Mouse (Mus musculus) heart, embryonic 15.5 days (tissue): ENCODE results near the gene Ajm1. TPM values are rescaled to one million over a fixed set of nuclear protein-coding genes. Genes with fewer than 3 reads are reported as not detected.

Experiments used
- ATAC-seq: fragments of 200-750 bp; cut with Nextera tagmentation; replicated peaks from 2 replicates; pipeline ENCODE4 v1.8.0; 2017; ENCODE audit warnings: low read depth, moderate TSS enrichment; ENCODE audit not compliant: insufficient number of reproducible peaks, insufficient read depth, low FRiP score
- H3K27ac ChIP-seq: fragments of 300-500 bp; sonication (generic); 2 replicates; pipeline ENCODE4 v1.5.1; 2015; ENCODE audit warnings: mild to moderate bottlenecking, inconsistent platforms
- H3K27me3 ChIP-seq: fragments of 300-500 bp; sonication (generic); 2 replicates; pipeline ENCODE4 v1.6.1; 2015; ENCODE audit warnings: inconsistent platforms
- H3K36me3 ChIP-seq: fragments of 300-500 bp; sonication (generic); 2 replicates; pipeline ENCODE4 v1.6.1; 2015; ENCODE audit warnings: mild to moderate bottlenecking, inconsistent platforms
- H3K4me1 ChIP-seq: fragments of 300-500 bp; sonication (generic); replicated peaks from 2 replicates; pipeline ENCODE4 v1.6.1; 2015; ENCODE audit warnings: inconsistent platforms
- H3K4me2 ChIP-seq: fragments of 300-500 bp; sonication (generic); 2 replicates; pipeline ENCODE4 v1.6.1; 2015; ENCODE audit warnings: inconsistent platforms, mild to moderate bottlenecking, moderate library complexity
- H3K4me3 ChIP-seq: fragments of 300-500 bp; sonication (generic); 2 replicates; pipeline ENCODE4 v1.5.1; 2015; ENCODE audit warnings: mild to moderate bottlenecking, inconsistent platforms
- H3K9ac ChIP-seq: fragments of 300-500 bp; sonication (generic); 2 replicates; pipeline ENCODE4 v1.6.1; 2015; ENCODE audit warnings: mild to moderate bottlenecking, inconsistent platforms
- H3K9me3 ChIP-seq: fragments of 300-500 bp; sonication (generic); replicated peaks from 2 replicates; pipeline ENCODE4 v1.6.1; 2016; ENCODE audit warnings: inconsistent platforms
- WGBS: fragments of 180-500 bp; shearing (Covaris S2); methylation state at CpG from one replicate; pipeline ENCODE4 v1.1.7; 2015; ENCODE audit warnings: mixed read lengths; 5-methylcytosine and 5-hydroxymethylcytosine counted together
- polyA plus RNA-seq: library from polyadenylated mRNA; unstranded; fragments of >200 nt; fragmentation: Nextera tagmentation; extraction: Ambion mirVana; gene quantifications from 2 replicates; pipeline ENCODE4 v1.2.1, GENCODE M21; 2015

Gene Ajm1
- polyA plus RNA-seq, 1 experiment from 2014 or later = 0.30 TPM

GRCm38 (mm10) chr2:25546811-25547491, 34.6 kb downstream of the Ajm1 start, which contains the start of gene Traf2:
TSS of gene Traf2 (minus strand) at chr2:25546940.
- H3K36me3 ChIP-seq = no peaks in the 10 kb centered on the region
- WGBS = 2% methylated on average over 48 of the region's 48 CpGs
- H3K4me3 ChIP-seq = peak within 1 kb of the TSS; percentile 74
- no peaks in the 10 kb centered on the region for H3K27me3 ChIP-seq
- no peaks in the 10 kb centered on the region for H3K9me3 ChIP-seq
- H3K27ac ChIP-seq = peak within 1 kb of the TSS; percentile 83
- peak within 1 kb of the TSS; percentile 76 for H3K4me2 ChIP-seq
- ATAC-seq = peak; percentile 98
- H3K4me1 ChIP-seq = peaks cover 16% of the 10 kb centered on the region
- H3K9ac ChIP-seq = peak within 1 kb of the TSS; percentile 78

- Histone ChIP-seq H3K27me3 (no peaks in the 10 kb centered on the region), H3K4me1 (peaks cover 16% of the 10 kb centered on the region), H3K4me2 (peak overlapping the region; percentile 76), H3K36me3 (no peaks in the 10 kb centered on the region), H3K9me3 (no peaks in the 10 kb centered on the region), H3K4me3 (peak overlapping the region; percentile 74), H3K9ac (peak overlapping the region; percentile 78), H3K27ac (peak overlapping the region; percentile 83)
- peak; percentile 68 for ATAC-seq
- WGBS = 5% methylated on average over 43 of the region's 43 CpGs
These were observed 35.4 kb downstream of the Ajm1 start for GRCm38 (mm10) chr2:25545996-25546810.

DNA sequence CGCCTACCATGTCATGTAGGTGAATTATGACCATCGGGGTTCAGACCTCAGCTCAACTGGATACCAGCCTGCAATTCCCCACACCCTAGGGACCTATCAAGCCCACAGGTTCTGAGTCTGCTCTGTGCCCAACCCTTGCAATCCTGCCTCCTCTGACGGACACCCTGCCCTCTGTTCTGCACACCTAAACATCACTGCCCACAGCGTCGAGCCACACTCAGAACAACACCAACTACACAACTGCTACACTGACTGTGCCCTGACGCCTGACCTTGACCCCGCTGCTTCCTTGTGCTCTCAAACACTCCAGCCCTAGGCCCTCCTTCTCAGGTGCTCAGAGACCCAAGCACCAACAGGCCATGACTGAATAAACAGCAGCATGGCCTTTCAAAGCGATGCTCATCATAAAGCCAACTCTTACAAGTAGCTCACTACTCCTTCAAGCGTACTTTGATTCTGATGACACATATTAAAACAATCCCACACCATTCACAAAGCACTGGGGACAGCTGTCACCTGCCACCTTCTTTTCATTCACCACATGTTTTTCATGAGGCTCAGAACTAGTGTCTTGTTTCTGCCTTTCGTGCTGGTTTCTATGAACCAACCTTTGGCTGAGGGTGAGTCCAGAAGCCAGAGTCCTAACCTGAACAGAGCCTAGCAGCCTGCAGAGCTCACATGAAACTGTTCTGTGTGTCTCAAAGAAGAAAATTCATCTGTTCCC, 39.8 kb downstream of the Ajm1 start:
- Histone ChIP-seq H3K36me3 (peaks cover 13% of the 10 kb centered on the region; the same call in 1 of the 2 replicates), H3K9me3 (no peaks in the 10 kb centered on the region), H3K27me3 (no peaks in the 10 kb centered on the region), H3K9ac (no peak overlapping the region), H3K4me1 (peaks cover 13% of the 10 kb centered on the region), H3K4me2 (no peak overlapping the region), H3K4me3 (no peak overlapping the region), H3K27ac (no peak overlapping the region)
- WGBS = 84% methylated on average over 10 of the region's 10 CpGs
- ATAC-seq = no peak

DNA sequence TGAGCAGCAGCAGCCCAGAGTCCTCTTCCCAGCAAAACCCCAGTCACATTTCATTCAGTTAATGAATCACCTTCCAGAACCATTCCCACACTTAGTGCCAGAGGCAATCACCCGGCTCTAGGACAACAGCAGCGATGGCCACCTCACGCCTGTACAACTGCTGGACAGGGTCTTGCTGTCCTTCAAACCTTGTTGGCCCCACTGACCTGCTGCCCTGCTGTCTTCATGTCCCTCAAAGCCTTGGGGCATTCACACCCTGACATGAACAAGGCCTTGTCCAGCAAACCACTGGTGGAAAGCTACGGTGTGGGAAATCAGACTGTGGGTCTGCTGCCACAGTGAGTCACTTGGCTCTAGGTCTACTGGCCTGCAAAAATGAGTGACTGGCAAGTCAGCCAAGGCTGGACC, 41.0 kb downstream of the Ajm1 start:
- Histone ChIP-seq H3K4me2 (no peak overlapping the region), H3K4me1 (peaks cover 9% of the 10 kb centered on the region), H3K27ac (no peak overlapping the region), H3K27me3 (no peaks in the 10 kb centered on the region), H3K4me3 (no peak overlapping the region), H3K9me3 (no peaks in the 10 kb centered on the region), H3K9ac (no peak overlapping the region), H3K36me3 (peaks cover 23% of the 10 kb centered on the region)
- 95% methylated on average over 4 of the region's 4 CpGs for WGBS
- ATAC-seq = no peak

DNA sequence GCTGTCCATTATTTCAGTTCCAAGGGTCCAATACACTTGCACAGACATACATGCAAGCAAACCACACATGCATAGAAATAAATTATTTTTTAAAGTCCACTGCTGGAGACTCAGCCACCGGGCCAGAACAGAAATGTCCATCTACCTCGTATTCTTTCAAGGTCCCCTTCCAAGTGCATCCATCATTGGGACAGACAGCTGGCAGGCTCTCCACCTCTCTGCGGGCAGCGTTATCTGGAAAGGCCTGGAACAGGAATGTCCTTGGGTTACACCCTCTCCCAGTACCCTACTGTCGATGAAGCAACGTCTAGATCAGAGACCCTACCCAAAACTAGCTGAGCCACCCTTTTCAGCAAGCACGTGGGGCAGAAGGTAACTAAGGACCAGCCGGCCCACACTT, 45.0 kb downstream of the Ajm1 start:
- Histone ChIP-seq H3K27ac (no peak overlapping the region), H3K9me3 (no peaks in the 10 kb centered on the region), H3K27me3 (no peaks in the 10 kb centered on the region), H3K4me1 (peaks cover 9% of the 10 kb centered on the region; the same call in 1 of the 2 replicates), H3K4me2 (no peak overlapping the region), H3K4me3 (no peak overlapping the region), H3K9ac (no peak overlapping the region), H3K36me3 (peaks cover 30% of the 10 kb centered on the region)
- 66% methylated on average over 8 of the region's 8 CpGs for WGBS
- ATAC-seq = no peak

DNA sequence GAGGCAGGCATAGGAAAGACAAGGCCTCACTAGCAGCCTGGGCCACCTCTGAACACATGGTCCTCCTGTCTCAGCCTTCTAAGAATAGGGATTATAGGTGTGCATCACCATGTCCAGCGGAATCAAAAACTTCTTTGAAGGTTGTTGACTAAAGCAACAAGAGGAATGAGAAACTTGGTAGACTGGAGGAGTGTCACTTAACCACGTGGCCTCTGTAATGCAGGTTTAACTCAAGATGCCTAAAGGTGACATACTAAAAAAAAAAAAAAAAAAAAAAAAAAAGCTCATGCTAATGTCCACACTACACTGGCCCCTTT, 46.7 kb downstream of the Ajm1 start:
- Histone ChIP-seq H3K27me3 (no peaks in the 10 kb centered on the region), H3K4me1 (peaks cover 9% of the 10 kb centered on the region; the same call in 1 of the 2 replicates), H3K9me3 (no peaks in the 10 kb centered on the region), H3K36me3 (peaks cover 47% of the 10 kb centered on the region), H3K9ac (no peak overlapping the region), H3K4me2 (no peak overlapping the region), H3K27ac (peak overlapping the region; percentile 31; the same call in 1 of the 2 replicates), H3K4me3 (no peak overlapping the region)
- no peak for ATAC-seq
- 92% methylated on average over 2 of the region's 2 CpGs for WGBS

DNA sequence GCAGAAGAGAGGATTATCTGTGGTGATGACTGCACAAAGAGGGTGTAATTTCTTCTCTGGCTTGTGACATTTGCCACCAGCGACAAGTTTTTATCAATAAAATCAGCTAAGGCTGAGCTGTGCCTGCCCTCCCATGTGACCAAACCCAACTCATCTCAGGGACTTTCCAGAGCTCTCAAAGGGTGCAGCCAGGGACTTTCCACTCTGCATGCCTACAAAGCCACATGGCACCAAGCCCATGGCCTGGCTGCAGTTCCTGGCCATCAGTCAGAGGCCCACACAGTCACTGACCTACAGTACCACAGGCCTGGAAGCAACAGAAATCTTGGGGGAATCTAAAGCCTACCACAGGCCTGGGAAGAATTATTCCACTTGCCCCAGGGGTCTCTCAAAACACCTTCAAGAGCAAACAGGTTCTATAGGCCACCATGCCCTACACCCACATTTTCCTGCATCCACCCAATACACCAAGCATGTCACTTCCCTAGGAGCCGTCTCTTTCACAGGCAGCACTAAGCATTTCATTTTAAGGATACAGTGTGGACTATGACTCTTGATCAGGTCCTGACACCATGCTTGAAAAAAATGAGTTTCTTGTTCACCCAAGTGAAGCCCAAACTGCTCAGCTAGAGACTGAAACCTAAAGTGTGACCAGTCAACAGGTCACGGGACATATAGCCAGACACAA, 47.2 kb downstream of the Ajm1 start:
- Histone ChIP-seq H3K9ac (no peak overlapping the region), H3K9me3 (no peaks in the 10 kb centered on the region), H3K27ac (peak overlapping the region; percentile 31; the same call in 1 of the 2 replicates), H3K27me3 (no peaks in the 10 kb centered on the region), H3K4me3 (no peak overlapping the region), H3K4me1 (peaks cover 9% of the 10 kb centered on the region; the same call in 1 of the 2 replicates), H3K36me3 (peaks cover 51% of the 10 kb centered on the region), H3K4me2 (no peak overlapping the region)
- 0 out of 2 replicates have a peak, but pooled peaks have one; percentile 62 for ATAC-seq
- WGBS = 71% methylated on average over 3 of the region's 3 CpGs

DNA sequence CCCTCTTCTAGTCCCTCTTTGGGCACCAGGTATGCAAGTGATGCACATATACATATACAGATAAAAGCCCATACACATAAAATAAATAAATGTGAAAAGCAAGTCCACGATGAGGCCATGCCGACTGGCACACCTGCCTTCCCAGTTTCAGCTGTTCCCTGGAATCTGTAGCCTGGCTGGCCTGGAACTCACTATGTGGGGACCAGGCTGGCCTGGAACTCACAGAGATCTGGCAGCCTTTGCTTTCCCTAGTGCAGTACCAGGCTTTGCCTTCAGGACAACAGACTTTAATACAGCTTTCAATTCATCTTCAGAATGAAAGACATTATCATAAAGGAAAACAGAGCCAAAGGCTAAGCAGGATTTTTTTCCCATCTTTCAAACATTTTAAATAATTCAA, 47.9 kb downstream of the Ajm1 start:
- Histone ChIP-seq H3K9ac (no peak overlapping the region), H3K4me1 (peaks cover 9% of the 10 kb centered on the region; the same call in 1 of the 2 replicates), H3K27ac (peak overlapping the region; percentile 43), H3K4me2 (no peak overlapping the region), H3K27me3 (no peaks in the 10 kb centered on the region), H3K36me3 (peaks cover 57% of the 10 kb centered on the region), H3K4me3 (no peak overlapping the region), H3K9me3 (no peaks in the 10 kb centered on the region)
- WGBS = 96% methylated on average over 2 of the region's 2 CpGs
- ATAC-seq = no peak

DNA sequence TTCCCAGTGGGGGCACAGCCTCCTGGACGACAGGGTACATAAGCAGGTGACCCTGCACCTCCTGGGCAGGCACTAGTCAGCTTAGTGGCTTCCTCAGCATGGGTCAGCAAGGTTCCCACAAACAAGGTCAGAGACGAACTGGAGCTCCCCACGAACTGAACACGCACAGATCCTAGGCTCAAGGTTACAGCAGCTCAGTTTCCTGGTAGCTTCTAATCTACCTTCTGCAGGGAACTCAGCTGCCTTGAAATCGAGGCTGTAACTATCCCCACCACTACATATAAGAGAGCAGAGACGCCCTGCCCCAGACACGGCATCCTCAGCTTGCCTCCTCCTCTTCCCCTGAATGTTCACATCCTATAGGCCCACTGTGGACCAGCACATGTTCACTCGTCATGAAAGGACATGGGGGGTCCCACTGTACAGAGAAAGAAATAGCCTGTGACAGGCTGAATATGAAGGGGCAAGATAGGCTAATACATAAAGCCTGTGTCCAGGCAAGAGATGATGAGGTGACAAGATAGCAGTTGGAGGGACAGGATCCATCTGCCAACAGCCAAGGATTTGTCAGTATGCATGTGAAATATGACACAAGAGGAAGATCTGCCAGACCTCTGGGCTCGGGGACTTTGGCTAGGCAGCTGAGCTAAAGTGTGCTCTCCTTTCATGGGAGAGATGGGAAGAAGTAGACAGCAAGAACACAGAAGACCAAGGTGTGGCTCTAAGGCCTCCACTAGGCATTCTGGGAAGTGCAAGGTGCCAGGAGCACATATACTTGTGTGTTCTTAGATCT, 54.9 kb downstream of the Ajm1 start:
- Histone ChIP-seq H3K27ac (no peak overlapping the region), H3K4me2 (no peak overlapping the region), H3K9me3 (no peaks in the 10 kb centered on the region), H3K4me3 (no peak overlapping the region), H3K27me3 (no peaks in the 10 kb centered on the region), H3K36me3 (peaks cover 89% of the 10 kb centered on the region), H3K9ac (no peak overlapping the region), H3K4me1 (no peaks in the 10 kb centered on the region)
- 85% methylated on average over 9 of the region's 9 CpGs for WGBS
- ATAC-seq = no peak
